Mouse (Mus musculus) heart, adult 8-10 months (tissue): ENCODE data around the gene Tmem161a. TPM values are rescaled to one million over a fixed set of nuclear protein-coding genes. Genes with fewer than 3 reads are reported as not detected.
A peak's percentile ranks its signal among the peaks of the same experiment; 100 is the strongest.
"Not testable (repeated sequence)": the region's sequence is repeated elsewhere in the genome, so short reads cannot be mapped to it uniquely, and the experiment has no call there.

Source experiments
- DNase-seq: peaks from one replicate; pipeline ENCODE4 v3.0.0; 2022; ENCODE audit warnings: low spot score
- total RNA-seq, 4 experiments: library from RNA; stranded (reverse); gene quantifications; 2 replicates each; pipeline ENCODE4 v1.2.4; 2022

Gene Tmem161a
- total RNA-seq, 4 experiments from 2014 or later, result 93.6 to 114 (median 106) TPM

GRCm38 (mm10) chr8:70210538-70210937, 38.4 kb downstream of the Tmem161a start:
- DNase-seq, result no peak

GRCm38 (mm10) chr8:70211275-70211674, 39.1 kb downstream of the Tmem161a start:
- DNase-seq, result no peak

- peak; percentile 32 for DNase-seq
Measured at GRCm38 (mm10) chr8:70211726-70212111, 39.6 kb downstream of the Tmem161a start.

- DNase-seq, result peak; percentile 98
Measured at GRCm38 (mm10) chr8:70212112-70213055, 40.2 kb downstream of the Tmem161a start, which contains the start of gene Slc25a42. Gene Slc25a42 (minus strand): TSS chr8:70212305.

- no peak for DNase-seq
Measured at GRCm38 (mm10) chr8:70214411-70214810, 42.3 kb downstream of the Tmem161a start.

- DNase-seq, result no peak
Measured at GRCm38 (mm10) chr8:70215092-70215491, 42.9 kb downstream of the Tmem161a start.

GRCm38 (mm10) chr8:70216161-70216560, 44.0 kb downstream of the Tmem161a start:
- not testable (repeated sequence) for DNase-seq

- DNase-seq, result peak; percentile 70
Measured at GRCm38 (mm10) chr8:70216566-70216965, 44.4 kb downstream of the Tmem161a start.

GRCm38 (mm10) chr8:70217441-70217840, 45.3 kb downstream of the Tmem161a start:
- DNase-seq, result no peak

GRCm38 (mm10) chr8:70219107-70219684, 47.0 kb downstream of the Tmem161a start:
- DNase-seq, result no peak

GRCm38 (mm10) chr8:70220236-70220840, 48.2 kb downstream of the Tmem161a start:
- DNase-seq, result no peak

- no peak for DNase-seq
Measured at GRCm38 (mm10) chr8:70220911-70221310, 48.8 kb downstream of the Tmem161a start.

- no peak for DNase-seq
Measured at GRCm38 (mm10) chr8:70222041-70222440, 49.9 kb downstream of the Tmem161a start.

- no peak for DNase-seq
Measured at GRCm38 (mm10) chr8:70223341-70223740, 51.2 kb downstream of the Tmem161a start.

GRCm38 (mm10) chr8:70227997-70228396, 55.8 kb downstream of the Tmem161a start:
- no peak for DNase-seq

GRCm38 (mm10) chr8:70230837-70231236, 58.7 kb downstream of the Tmem161a start:
- no peak for DNase-seq

Other genes with a start within 250 kb of the Tmem161a start
- 10 to 100 TPM; 28.0 to 31.2 (median 30.0) TPM for gene Gatad2a, start 176.0 kb upstream of the Tmem161a start, total RNA-seq
- 10 to 100 TPM; 29.6 to 34.3 (median 31.3) TPM for gene Mau2, start 129.6 kb upstream of the Tmem161a start, total RNA-seq
- 10 to 100 TPM; 17.0 to 21.6 (median 19.1) TPM for gene Sugp1, start 129.5 kb upstream of the Tmem161a start, total RNA-seq
- under 1 TPM; 0.44 to 0.90 (median 0.72) TPM for gene Tm6sf2, start 99.4 kb upstream of the Tmem161a start, total RNA-seq
- under 1 TPM in 1 of 4 experiments, not detected in 3; 0.06 TPM for gene Hapln4, start 88.9 kb upstream of the Tmem161a start, total RNA-seq
- gene Ncan, start 51.5 kb upstream of the Tmem161a start, total RNA-seq, result under 1 TPM in 1 of 4 experiments, not detected in 3; 0.13 TPM
- 1 to 10 TPM; 7.5 to 8.9 (median 8.4) TPM for gene Nr2c2ap, start 41.0 kb upstream of the Tmem161a start, total RNA-seq
- gene Rfxank, start 33.2 kb upstream of the Tmem161a start, total RNA-seq, result 10 to 100 TPM; 16.7 to 22.7 (median 18.8) TPM
- gene Borcs8, start 32.9 kb upstream of the Tmem161a start, total RNA-seq, result 10 to 100 TPM; 17.9 to 23.3 (median 23.2) TPM
- gene Mef2b, start 32.6 kb upstream of the Tmem161a start, total RNA-seq, result under 1 TPM in 3 of 4 experiments, not detected in 1; 0.25 to 0.78 (median 0.29) TPM
- gene Slc25a42, start 39.9 kb downstream of the Tmem161a start, total RNA-seq, result 10 to 100 TPM; 43.7 to 67.9 (median 57.0) TPM
- 10 to 100 TPM; 39.4 to 47.4 (median 41.7) TPM for gene Sugp2, start 61.9 kb downstream of the Tmem161a start, total RNA-seq
- 1 to 10 TPM; 6.8 to 9.0 (median 7.4) TPM for gene Armc6, start 62.1 kb downstream of the Tmem161a start, total RNA-seq
- 1 to 10 TPM; 7.8 to 9.1 (median 8.0) TPM for gene Homer3, start 110.5 kb downstream of the Tmem161a start, total RNA-seq
- 10 to 100 TPM; 26.0 to 34.5 (median 31.9) TPM for gene Ddx49, start 130.1 kb downstream of the Tmem161a start, total RNA-seq
- 100 to 1,000 TPM; 148 to 165 (median 161) TPM for gene Cope, start 130.2 kb downstream of the Tmem161a start, total RNA-seq
- under 1 TPM; 0.14 to 0.53 (median 0.38) TPM for gene Cers1, start 143.4 kb downstream of the Tmem161a start, total RNA-seq
- gene Gdf1, start 157.5 kb downstream of the Tmem161a start, total RNA-seq, result under 1 TPM in 3 of 4 experiments, not detected in 1; 0.23 to 0.85 (median 0.41) TPM
- gene Upf1, start 180.9 kb downstream of the Tmem161a start, total RNA-seq, result 10 to 100 TPM; 46.7 to 48.8 (median 47.5) TPM
- gene Comp, start 201.2 kb downstream of the Tmem161a start, total RNA-seq, result 1 to 10 TPM; 4.7 to 7.7 (median 6.2) TPM